Mouse (Mus musculus) urinary bladder, postnatal 0 days (tissue): ENCODE data around the gene Pgr15l. TPM values are rescaled to one million over a fixed set of nuclear protein-coding genes. Genes with fewer than 3 reads are reported as not detected.

Source experiments
- polyA plus RNA-seq: library from polyadenylated mRNA; unstranded; fragments of >200 nt; fragmentation: Nextera tagmentation; extraction: Ambion mirVana; gene quantifications from 2 replicates; pipeline ENCODE4 v1.2.1, GENCODE M21; 2015

The Pgr15l gene
- polyA plus RNA-seq = not detected in 2 replicates

GRCm38 (mm10) chrX:97072369-97072768 lies at the start of gene Pgr15l:
TSS of gene Pgr15l (plus strand) at chrX:97072596.

